Mouse (Mus musculus): ENCODE measurements at regions not wholly inside any gene's neighbourhood (a gene's known extent, or its start where the extent isn't known, plus 50 kb on each side); places are given as distances from the start of the nearest gene placed in this dataset.

DNA sequence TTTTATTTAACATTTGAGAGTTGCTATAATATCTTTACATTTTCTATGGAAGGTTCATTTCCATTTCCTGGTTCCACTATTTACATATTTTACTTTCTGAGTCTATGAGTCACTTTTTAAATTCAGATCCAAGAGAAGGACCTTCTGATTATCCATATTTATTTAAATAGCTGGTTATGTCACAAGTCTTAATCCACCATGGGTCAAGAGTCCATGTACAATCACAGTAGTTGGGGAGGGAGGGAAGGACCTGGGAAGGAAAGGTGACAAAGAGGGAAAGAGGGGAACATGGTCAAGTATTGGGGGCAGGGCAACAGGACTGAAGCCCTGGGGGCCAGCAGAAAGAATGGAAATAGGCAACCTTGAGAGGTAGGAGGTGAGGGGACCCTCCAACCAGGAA lies 518.9 kb upstream of the Ccdc54 start:
- TF ChIP-seq CTCF (IDR thresholded peaks at IDR 0.05; ENCODE audit: insufficient read depth, low read depth, low read length) = no peak
- TF ChIP-seq POLR2A (IDR thresholded peaks at IDR 0.05; ENCODE audit: insufficient read depth, low read depth, low read length) = no peak

Measured in olfactory bulb, adult 2 months (tissue).